Mouse (Mus musculus) heart, postnatal 25 days (tissue): ENCODE measurements at regions not wholly inside any gene's neighbourhood (a gene's known extent, or its start where the extent isn't known, plus 50 kb on each side); places are given as distances from the start of the nearest gene placed in this dataset.

ENCODE experiments used
- DNase-seq: peaks from one replicate; pipeline ENCODE4 v3.0.0; 2022; ENCODE audit warnings: low spot score
- intact Hi-C: fragments of 180-260 bp; cut with DNase I; formaldehyde crosslinking; loops from one replicate; pipeline ENCODE4 v1.15.1; 2025

GRCm38 (mm10) chr3:21833111-21833510, 243.3 kb upstream of the Tbl1xr1 start:
- intact Hi-C loops: loop anchor here (10.0 kb wide), 1 partner anchor 1178 kb away; no protein-coding TSS in a partner anchor
- no peak for DNase-seq

GRCm38 (mm10) chr3:21835526-21835925, 240.9 kb upstream of the Tbl1xr1 start:
- intact Hi-C loops: loop anchor here (5.0 to 10.0 kb wide), 2 partner anchors 97 to 1181 kb away; no protein-coding TSS in a partner anchor
- DNase-seq: no peak

GRCm38 (mm10) chr3:21837297-21837946, 239.0 kb upstream of the Tbl1xr1 start:
- no peak for DNase-seq
- intact Hi-C loops: loop anchor here (5.0 to 10.0 kb wide), 2 partner anchors 95 to 1183 kb away; no protein-coding TSS in a partner anchor

GRCm38 (mm10) chr3:21840751-21841488, 235.5 kb upstream of the Tbl1xr1 start:
- no peak for DNase-seq
- intact Hi-C loops: no loop called here

- no peak for DNase-seq
- intact Hi-C loops: no loop called here
Observed at GRCm38 (mm10) chr3:21841506-21841905, 234.9 kb upstream of the Tbl1xr1 start.

- intact Hi-C loops: no loop called here
- no peak for DNase-seq
Observed at GRCm38 (mm10) chr3:21842545-21843291, 233.7 kb upstream of the Tbl1xr1 start.

GRCm38 (mm10) chr3:21843292-21843852, 233.1 kb upstream of the Tbl1xr1 start:
- intact Hi-C loops: no loop called here
- no peak for DNase-seq

GRCm38 (mm10) chr3:21849831-21850230, 226.6 kb upstream of the Tbl1xr1 start:
- DNase-seq: no peak
- intact Hi-C loops: no loop called here

- intact Hi-C loops: no loop called here
- DNase-seq: no peak
Observed at GRCm38 (mm10) chr3:21850977-21851376, 225.5 kb upstream of the Tbl1xr1 start.

- DNase-seq: no peak
- intact Hi-C loops: no loop called here
Observed at GRCm38 (mm10) chr3:21854340-21854739, 222.1 kb upstream of the Tbl1xr1 start.

- intact Hi-C loops: no loop called here
- no peak for DNase-seq
Observed at GRCm38 (mm10) chr3:21859436-21859835, 217.0 kb upstream of the Tbl1xr1 start.

GRCm38 (mm10) chr3:21860915-21861635, 215.4 kb upstream of the Tbl1xr1 start:
- DNase-seq: no peak
- intact Hi-C loops: no loop called here

- no peak for DNase-seq
- intact Hi-C loops: no loop called here
Observed at GRCm38 (mm10) chr3:21861636-21861970, 214.8 kb upstream of the Tbl1xr1 start.

- no peak for DNase-seq
- intact Hi-C loops: no loop called here
Observed at GRCm38 (mm10) chr3:21864391-21864790, 212.1 kb upstream of the Tbl1xr1 start.

GRCm38 (mm10) chr3:21865856-21866255, 210.6 kb upstream of the Tbl1xr1 start:
- DNase-seq: no peak
- intact Hi-C loops: no loop called here

- intact Hi-C loops: no loop called here
Observed at GRCm38 (mm10) chr3:21878396-21878795, 198.1 kb upstream of the Tbl1xr1 start.

GRCm38 (mm10) chr3:21884216-21884615, 192.2 kb upstream of the Tbl1xr1 start:
- DNase-seq: no peak
- intact Hi-C loops: no loop called here

More at GRCm38 (mm10) chr3:21878396-21878795, 198.1 kb upstream of the Tbl1xr1 start:
- DNase-seq: no peak

GRCm38 (mm10) chr3:21888710-21889109, 187.7 kb upstream of the Tbl1xr1 start:
- intact Hi-C loops: no loop called here
- no peak for DNase-seq

GRCm38 (mm10) chr3:21891819-21892480, 184.5 kb upstream of the Tbl1xr1 start:
- no peak for DNase-seq
- intact Hi-C loops: no loop called here
